In the genomic region with DNA sequence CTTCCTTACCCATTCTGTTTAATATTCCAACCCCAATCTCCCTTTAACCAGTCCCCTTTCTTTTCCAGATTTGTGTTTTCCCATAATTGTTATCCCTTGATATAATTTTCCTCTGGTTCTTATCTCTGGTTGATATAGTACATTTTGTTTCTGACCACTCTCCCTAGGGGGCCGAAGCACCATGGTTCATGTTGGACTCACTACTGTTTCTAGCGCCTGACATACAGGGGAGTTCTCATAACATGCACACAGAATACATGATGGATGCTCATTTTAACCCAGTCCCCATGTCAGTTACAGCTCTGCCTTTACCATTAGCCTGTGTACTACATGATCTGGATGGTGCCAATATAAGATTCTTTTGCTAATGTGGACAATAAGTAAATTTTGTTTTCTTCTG, we compare ENCODE assay signal across 8 mouse cellular contexts. TPM values are rescaled to one million over a fixed set of nuclear protein-coding genes. Genes with fewer than 3 reads are reported as not detected.
DNase-seq lines count a peak whose midpoint lies in the region; ATAC-seq and TF ChIP-seq lines count a peak whose summit lies in the region.

No protein-coding gene starts in this region.

- no peak overlapping the region for H3K9ac ChIP-seq in liver, embryonic 16.5 days (ENCODE audit: low read depth, low read length)

- no peaks in the 10 kb centered on the region for H3K27me3 ChIP-seq in heart, embryonic 10.5 days (ENCODE audit: insufficient read depth, poor library complexity, severe bottlenecking)
- H3K27me3 ChIP-seq in testis, adult 2 months (ENCODE audit: control insufficient read depth, insufficient read depth, low read length) = no peaks in the 10 kb centered on the region
- peaks cover 17% of the 10 kb centered on the region for H3K27me3 ChIP-seq in liver, embryonic 16.5 days (ENCODE audit: control insufficient read depth, insufficient read depth, low read depth, low read length)

- H3K4me3 ChIP-seq in heart, embryonic 10.5 days = peak overlapping the region; percentile 98
- peak overlapping the region; percentile 91 for H3K4me3 ChIP-seq in testis, adult 2 months (ENCODE audit: control insufficient read depth, low read depth, low read length)
- H3K4me3 ChIP-seq in liver, embryonic 16.5 days (ENCODE audit: low read depth, low read length) = no peak overlapping the region; the same call in 1 of the 2 replicates

- no peak for TF ChIP-seq POLR2A in testis, adult 2 months (IDR thresholded peaks at IDR 0.05; ENCODE audit: control insufficient read depth, low read depth, low read length)

- WGBS in heart, embryonic 10.5 days = 60% methylated on average over 2 of the region's 2 CpGs
- WGBS in liver, embryonic 16.5 days (ENCODE audit: insufficient replicate concordance) = 60% methylated on average over 2 of the region's 2 CpGs

- no peak for ATAC-seq in liver, embryonic 16.5 days (ENCODE audit: low read depth)

- H3K4me2 ChIP-seq in liver, embryonic 16.5 days (ENCODE audit: low read depth, low read length) = peak overlapping the region; percentile 82

- intact Hi-C loops in left cerebral cortex, postnatal 10 days (cut with DNase I) = loop anchor here (2.0 kb wide), 1 partner anchor 77 kb away; no protein-coding TSS in a partner anchor

- H3K27ac ChIP-seq in heart, embryonic 10.5 days = no peak overlapping the region
- no peak overlapping the region for H3K27ac ChIP-seq in testis, adult 2 months (ENCODE audit: control insufficient read depth, insufficient read depth, low read depth, low read length)
- H3K27ac ChIP-seq in liver, embryonic 16.5 days (ENCODE audit: low read length) = no peak overlapping the region

- no peak for DNase-seq in heart, embryonic 10.5 days (ENCODE audit: low spot score)
- no peak for DNase-seq in heart, postnatal 4 days
- DNase-seq in testis, postnatal 14 days (ENCODE audit: low spot score) = no peak
- DNase-seq in left cerebral cortex, postnatal 10 days (ENCODE audit: extremely low spot score in 1 of 2, low spot score in 2 of 2) = no peak
- no peak for DNase-seq in thymus, postnatal 4 days
- no peak for DNase-seq in gastrocnemius, adult 18-20 months (ENCODE audit: low spot score)

- peaks cover 43% of the 10 kb centered on the region for H3K4me1 ChIP-seq in heart, embryonic 10.5 days
- peaks cover 16% of the 10 kb centered on the region for H3K4me1 ChIP-seq in testis, adult 2 months (ENCODE audit: control insufficient read depth, insufficient read depth, low read length)
- peaks cover 32% of the 10 kb centered on the region for H3K4me1 ChIP-seq in liver, embryonic 16.5 days (ENCODE audit: control insufficient read depth, low read depth, low read length)

- peaks cover 39% of the 10 kb centered on the region for H3K36me3 ChIP-seq in heart, embryonic 10.5 days
- H3K36me3 ChIP-seq in testis, adult 2 months (ENCODE audit: control insufficient read depth, insufficient read depth, low read length) = no peaks in the 10 kb centered on the region; the same call in 1 of the 2 replicates
- peaks cover 19% of the 10 kb centered on the region for H3K36me3 ChIP-seq in liver, embryonic 16.5 days (ENCODE audit: control insufficient read depth, insufficient read depth)

- H3K9me3 ChIP-seq in heart, embryonic 10.5 days = no peaks in the 10 kb centered on the region
- no peaks in the 10 kb centered on the region for H3K9me3 ChIP-seq in liver, embryonic 16.5 days (replicated peaks; ENCODE audit: control insufficient read depth, low read length)

- TF ChIP-seq CTCF in testis, adult 2 months (IDR thresholded peaks at IDR 0.05; ENCODE audit: control insufficient read depth, insufficient read depth, insufficient replicate concordance, low read depth, low read length) = no peak

RNA-seq across cellular contexts. Expression of a gene that starts 0.8 kb away (rescaled TPM):
- 208 and 209 TPM in 2 replicates for polyA plus RNA-seq in heart, embryonic 10.5 days (2016; fragmentation: Nextera tagmentation; extraction: Ambion mirVana)
- 100 to 1,000 TPM; 115 to 126 TPM for total RNA-seq in heart, postnatal 4 days (2021)
- polyA plus RNA-seq in testis, adult 2 months (2012; rRNA removed) = 214 and 232 TPM in 2 replicates
- polyA plus RNA-seq in liver, embryonic 16.5 days (2015; fragmentation: Nextera tagmentation; extraction: Ambion mirVana) = 160 and 165 TPM in 2 replicates
- total RNA-seq in left cerebral cortex, postnatal 10 days (2021) = 100 to 1,000 TPM; 464 to 465 TPM
- 10 to 100 TPM; 82.2 to 83.6 TPM for total RNA-seq in gastrocnemius, adult 18-20 months (2021)

RNA-seq across cellular contexts. Expression of a gene that starts 3.9 kb away (rescaled TPM):
- polyA plus RNA-seq in heart, embryonic 10.5 days (2016; fragmentation: Nextera tagmentation; extraction: Ambion mirVana) = 17.5 and 19.6 TPM in 2 replicates
- total RNA-seq in heart, postnatal 4 days (2021) = 1 to 10 TPM; 4.1 to 5.1 TPM
- polyA plus RNA-seq in testis, adult 2 months (2012; rRNA removed) = 6.6 and 8.2 TPM in 2 replicates
- polyA plus RNA-seq in liver, embryonic 16.5 days (2015; fragmentation: Nextera tagmentation; extraction: Ambion mirVana) = 5.1 and 5.8 TPM in 2 replicates
- total RNA-seq in left cerebral cortex, postnatal 10 days (2021) = 10 to 100 TPM in 1 of 2 experiments, 1 to 10 TPM in 1; 8.0 to 10.1 TPM
- total RNA-seq in gastrocnemius, adult 18-20 months (2021) = 1 to 10 TPM; 3.1 to 3.2 TPM

RNA-seq across cellular contexts. Expression of a gene that starts 4.6 kb away (rescaled TPM):
- 14.2 and 17.7 TPM in 2 replicates for polyA plus RNA-seq in heart, embryonic 10.5 days (2016; fragmentation: Nextera tagmentation; extraction: Ambion mirVana)
- total RNA-seq in heart, postnatal 4 days (2021) = 10 to 100 TPM; 19.5 to 21.9 TPM
- polyA plus RNA-seq in testis, adult 2 months (2012; rRNA removed) = 28.5 and 33.1 TPM in 2 replicates
- 0.76 and 1.3 TPM in 2 replicates for polyA plus RNA-seq in liver, embryonic 16.5 days (2015; fragmentation: Nextera tagmentation; extraction: Ambion mirVana)
- 100 to 1,000 TPM; 165 to 170 TPM for total RNA-seq in left cerebral cortex, postnatal 10 days (2021)
- total RNA-seq in gastrocnemius, adult 18-20 months (2021) = 1 to 10 TPM; 1.8 to 2.0 TPM

RNA-seq across cellular contexts. Expression of a gene that starts 15.6 kb away (rescaled TPM):
- polyA plus RNA-seq in heart, embryonic 10.5 days (2016; fragmentation: Nextera tagmentation; extraction: Ambion mirVana) = 0.79 and 1.0 TPM in 2 replicates
- total RNA-seq in heart, postnatal 4 days (2021) = 1 to 10 TPM in 1 of 2 experiments, under 1 TPM in 1; 0.59 to 1.1 TPM
- 137 and 146 TPM in 2 replicates for polyA plus RNA-seq in testis, adult 2 months (2012; rRNA removed)
- 0.88 and 1.1 TPM in 2 replicates for polyA plus RNA-seq in liver, embryonic 16.5 days (2015; fragmentation: Nextera tagmentation; extraction: Ambion mirVana)
- total RNA-seq in left cerebral cortex, postnatal 10 days (2021) = 1 to 10 TPM; 3.1 to 3.3 TPM
- total RNA-seq in gastrocnemius, adult 18-20 months (2021) = under 1 TPM in 1 of 2 experiments, not detected in 1; 0.52 TPM

RNA-seq across cellular contexts. Expression of a gene that starts 26.9 kb away (rescaled TPM):
- 45.9 and 57.1 TPM in 2 replicates for polyA plus RNA-seq in heart, embryonic 10.5 days (2016; fragmentation: Nextera tagmentation; extraction: Ambion mirVana)
- 10 to 100 TPM; 49.6 TPM for total RNA-seq in heart, postnatal 4 days (2021)
- 207 and 222 TPM in 2 replicates for polyA plus RNA-seq in testis, adult 2 months (2012; rRNA removed)
- 17.4 and 17.5 TPM in 2 replicates for polyA plus RNA-seq in liver, embryonic 16.5 days (2015; fragmentation: Nextera tagmentation; extraction: Ambion mirVana)
- 100 to 1,000 TPM; 115 to 121 TPM for total RNA-seq in left cerebral cortex, postnatal 10 days (2021)
- total RNA-seq in gastrocnemius, adult 18-20 months (2021) = 100 to 1,000 TPM; 262 to 289 TPM

Comparison
In these comparisons a context has a peak if more than half of its experiments do, and no peak if none do; other contexts are left out.
1. RNA of a gene that starts 4.6 kb away (total RNA-seq): 165 to 170 TPM in left cerebral cortex, postnatal 10 days; 19.5 to 21.9 TPM in heart, postnatal 4 days and 1.8 to 2.0 TPM in gastrocnemius, adult 18-20 months; every median in the first group is over 4 times any median in the second.